Mouse (Mus musculus): ENCODE results near the gene Crtc2. TPM values are rescaled to one million over a fixed set of nuclear protein-coding genes. Genes with fewer than 3 reads are reported as not detected.

Gene Crtc2
- 22.4 and 25.3 TPM in 2 replicates for polyA plus RNA-seq (2016; fragmentation: Nextera tagmentation; extraction: Ambion mirVana)

DNA sequence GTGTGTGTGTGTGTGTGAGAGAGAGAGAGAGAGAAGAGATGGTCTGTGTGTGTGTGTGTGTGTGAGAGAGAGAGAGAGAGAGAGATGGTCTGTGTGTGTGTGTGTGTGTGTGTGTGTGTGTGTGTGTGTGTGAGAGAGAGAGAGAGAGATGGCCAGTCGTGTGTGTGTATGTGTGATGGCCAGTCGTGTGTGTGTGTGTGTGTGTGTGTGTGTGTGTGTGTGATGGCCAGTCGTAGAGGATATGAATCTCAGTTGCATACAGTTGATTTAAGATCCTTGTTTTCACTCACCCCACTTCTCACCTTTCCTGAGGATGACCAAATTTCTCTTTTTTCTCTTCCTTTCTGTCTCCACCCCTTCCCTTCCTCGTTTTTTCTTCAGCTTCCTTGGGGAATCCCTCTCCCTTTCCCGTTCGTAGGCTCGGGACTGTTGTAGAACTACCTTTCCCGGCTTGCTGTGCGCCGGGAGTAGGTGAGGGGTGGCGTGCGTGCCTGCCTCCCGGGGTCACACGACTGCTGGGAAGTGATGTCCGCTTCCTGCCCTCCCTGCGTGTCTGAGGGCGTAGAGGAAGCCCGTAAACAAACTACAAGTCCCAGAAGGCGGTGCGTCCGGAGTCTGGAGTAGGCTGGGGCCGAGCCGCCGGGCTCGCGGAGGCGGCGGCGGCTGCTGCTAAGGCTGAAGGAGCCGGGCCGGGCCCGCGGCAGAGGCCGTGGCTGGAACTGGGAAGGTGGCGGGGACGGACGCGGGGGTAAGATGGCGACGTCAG, at the start of gene Crtc2:
TSS of gene Crtc2 (plus strand) at position 511 of the 766 bp plus-strand sequence.
- peak; percentile 97 for ATAC-seq (ENCODE audit: low FRiP score, low read depth)
- Histone ChIP-seq H3K27ac (peak within 1 kb of the TSS; percentile 53; the same call in 1 of the 2 replicates), H3K4me1 (peaks cover 19% of the 10 kb centered on the region), H3K36me3 (peaks cover 26% of the 10 kb centered on the region), H3K27me3 (replicated peaks) (no peaks in the 10 kb centered on the region), H3K9ac (peak within 1 kb of the TSS; percentile 88), H3K4me3 (peak within 1 kb of the TSS; percentile 88), H3K4me2 (replicated peaks) (peak within 1 kb of the TSS; percentile 83), H3K9me3 (no peaks in the 10 kb centered on the region)
- 2% methylated on average over 40 of the region's 40 CpGs for WGBS

DNA sequence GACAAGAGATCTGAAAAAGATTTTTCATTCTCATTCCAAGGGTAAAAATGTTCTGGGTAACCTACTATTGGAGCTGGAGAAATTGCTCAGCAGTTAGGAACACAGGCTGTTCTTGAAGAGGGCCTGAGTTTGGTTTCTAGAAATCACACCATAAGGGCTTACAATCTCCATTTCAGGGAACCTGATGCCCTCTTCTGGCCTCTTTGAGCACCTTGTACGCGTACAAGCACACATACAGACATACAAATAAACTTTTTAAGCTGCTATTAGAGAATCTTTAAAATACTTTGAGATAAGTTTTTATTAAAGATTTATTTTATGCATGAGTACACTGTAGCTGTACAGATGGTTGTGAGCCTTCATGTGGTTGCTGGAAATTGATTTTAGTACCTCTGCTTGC, 49.4 kb upstream of the Crtc2 start:
- no peak overlapping the region for H3K4me2 ChIP-seq (replicated peaks)
- H3K36me3 ChIP-seq: peaks cover 20% of the 10 kb centered on the region
- no peak for ATAC-seq (ENCODE audit: low FRiP score, low read depth)
- no peaks in the 10 kb centered on the region for H3K4me1 ChIP-seq
- H3K27me3 ChIP-seq (replicated peaks): no peaks in the 10 kb centered on the region
- no peak overlapping the region for H3K9ac ChIP-seq
- no peaks in the 10 kb centered on the region for H3K9me3 ChIP-seq
- H3K4me3 ChIP-seq: no peak overlapping the region
- no peak overlapping the region for H3K27ac ChIP-seq
- WGBS: 93% methylated on average over 2 of the region's 2 CpGs

DNA sequence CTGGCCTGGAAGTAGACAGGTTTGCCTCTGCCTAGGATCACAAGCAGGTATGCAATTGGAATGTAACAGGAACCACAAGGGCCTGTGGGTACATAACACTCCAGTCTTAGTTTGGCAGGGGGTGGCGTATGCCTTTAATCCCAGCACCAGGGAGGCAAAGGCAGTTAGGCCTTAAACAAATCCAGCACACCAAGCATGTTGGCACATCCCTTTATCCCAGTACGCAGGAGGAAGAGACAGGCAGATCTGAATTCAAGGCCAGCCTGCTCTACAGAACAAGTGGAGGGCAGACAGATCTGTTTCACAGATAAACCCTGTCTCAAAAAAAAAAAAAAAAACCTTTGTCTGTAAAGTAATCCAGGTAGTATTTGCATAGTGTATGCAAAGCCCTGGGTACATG, 45.3 kb upstream of the Crtc2 start:
- H3K4me2 ChIP-seq (replicated peaks): no peak overlapping the region
- peaks cover 18% of the 10 kb centered on the region for H3K4me1 ChIP-seq
- 86% methylated on average over 2 of the region's 2 CpGs for WGBS
- no peaks in the 10 kb centered on the region for H3K9me3 ChIP-seq
- H3K27ac ChIP-seq: no peak overlapping the region
- ATAC-seq (ENCODE audit: low FRiP score, low read depth): no peak
- no peak overlapping the region for H3K9ac ChIP-seq
- H3K27me3 ChIP-seq (replicated peaks): no peaks in the 10 kb centered on the region
- peaks cover 46% of the 10 kb centered on the region for H3K36me3 ChIP-seq
- H3K4me3 ChIP-seq: no peak overlapping the region

DNA sequence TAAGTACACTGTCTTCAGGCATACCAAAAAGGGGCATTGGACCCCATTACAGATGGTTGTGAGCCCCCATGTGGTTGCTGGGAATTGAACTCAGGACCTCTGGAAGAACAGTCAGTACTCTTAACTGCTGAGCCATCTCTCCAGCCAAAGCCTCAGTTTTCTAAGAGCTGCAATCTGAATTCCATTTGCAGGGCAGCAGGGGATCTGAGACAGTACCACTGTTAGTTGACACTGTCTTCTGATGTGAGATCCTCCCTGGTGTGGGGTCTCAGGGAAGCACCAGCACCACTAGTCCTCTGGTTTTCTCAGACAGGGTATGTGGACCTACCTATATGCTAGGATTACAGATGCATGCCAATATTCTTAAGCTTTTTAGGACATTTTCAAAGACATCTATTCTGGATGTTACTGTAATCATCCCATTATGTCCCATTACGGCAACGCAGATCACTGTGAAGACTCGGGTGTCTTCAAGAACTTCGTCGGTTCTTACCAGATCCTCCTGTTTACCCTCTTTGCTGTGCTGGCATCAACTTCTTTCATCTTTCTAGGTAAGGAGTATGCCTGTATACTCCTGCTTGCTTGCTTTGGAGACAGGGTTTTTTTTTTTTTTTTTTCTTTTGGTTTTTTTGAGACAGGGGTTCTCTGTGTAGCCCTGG, 43.9 kb upstream of the Crtc2 start:
- H3K36me3 ChIP-seq: peaks cover 46% of the 10 kb centered on the region
- no peak for ATAC-seq (ENCODE audit: low FRiP score, low read depth)

DNA sequence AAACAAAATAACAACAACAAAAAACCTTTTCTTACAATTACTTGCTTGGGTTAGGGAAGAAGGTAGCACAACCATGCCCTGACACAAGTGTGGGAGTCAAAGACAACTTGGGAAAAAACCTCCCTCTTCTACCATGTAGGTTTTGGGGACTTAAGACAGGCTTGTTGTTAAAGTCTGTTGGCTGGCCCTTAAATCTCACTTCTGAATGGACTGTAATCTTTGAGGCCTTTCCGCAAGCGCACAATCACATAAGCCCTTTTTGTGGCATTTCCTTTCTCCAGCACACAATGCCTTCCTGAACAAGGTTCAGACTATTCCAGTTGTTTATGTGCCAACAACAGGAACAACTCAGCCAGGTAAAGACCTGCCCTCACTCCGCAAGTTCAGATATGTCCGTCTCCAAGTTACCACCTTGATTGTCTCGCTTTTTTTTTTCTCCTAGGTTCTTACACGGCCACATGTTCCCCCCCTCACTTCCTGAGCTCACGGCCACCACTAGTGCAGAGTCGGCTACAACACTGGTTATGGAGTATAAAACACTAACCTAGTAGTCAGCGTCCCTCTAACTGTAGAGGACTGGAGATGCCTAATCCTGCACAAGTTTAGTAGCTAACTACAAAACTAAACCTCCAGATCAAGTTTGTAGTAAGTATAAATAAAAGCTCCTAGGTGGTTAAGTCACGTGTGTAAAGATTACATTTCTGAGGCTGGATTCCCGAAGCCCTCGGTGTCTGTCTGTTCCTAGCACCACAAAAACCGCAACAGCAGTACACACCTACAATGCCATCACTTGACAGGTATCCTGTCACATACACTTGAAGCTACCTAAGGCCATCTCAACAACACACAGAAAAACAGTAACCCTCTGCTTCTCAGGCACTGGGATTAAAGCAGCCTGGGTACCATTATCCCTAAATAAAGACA, 42.2 kb upstream of the Crtc2 start:
- Histone ChIP-seq H3K4me2 (replicated peaks) (peak overlapping the region; percentile 90), H3K4me3 (peak overlapping the region; percentile 82; the same call in 1 of the 2 replicates), H3K9ac (peak overlapping the region; percentile 13; the same call in 1 of the 2 replicates), H3K36me3 (peaks cover 46% of the 10 kb centered on the region), H3K27ac (no peak overlapping the region), H3K27me3 (replicated peaks) (no peaks in the 10 kb centered on the region), H3K9me3 (no peaks in the 10 kb centered on the region), H3K4me1 (peaks cover 20% of the 10 kb centered on the region)
- WGBS: 85% methylated on average over 13 of the region's 13 CpGs
- ATAC-seq (ENCODE audit: low FRiP score, low read depth): no peak

More for the DNA sequence above, 43.9 kb upstream of the Crtc2 start:
- Histone ChIP-seq H3K9me3 (no peaks in the 10 kb centered on the region), H3K27me3 (replicated peaks) (no peaks in the 10 kb centered on the region), H3K4me1 (peaks cover 20% of the 10 kb centered on the region), H3K4me2 (replicated peaks) (no peak overlapping the region), H3K27ac (no peak overlapping the region), H3K9ac (no peak overlapping the region), H3K4me3 (no peak overlapping the region)
- 95% methylated on average over 5 of the region's 5 CpGs for whole genome bisulfite sequencing

- peaks cover 43% of the 10 kb centered on the region for H3K36me3 ChIP-seq
- WGBS: 20% methylated on average over 5 of the region's 5 CpGs
- peak overlapping the region; percentile 82 for H3K4me3 ChIP-seq
- H3K4me1 ChIP-seq: peaks cover 20% of the 10 kb centered on the region
- no peak for ATAC-seq (ENCODE audit: low FRiP score, low read depth)
- peak overlapping the region; percentile 88 for H3K9ac ChIP-seq
- no peaks in the 10 kb centered on the region for H3K9me3 ChIP-seq
- no peak overlapping the region for H3K27ac ChIP-seq
- peak overlapping the region; percentile 90 for H3K4me2 ChIP-seq (replicated peaks)
- no peaks in the 10 kb centered on the region for H3K27me3 ChIP-seq (replicated peaks)
Observed at GRCm38 (mm10) chr3:90212723-90213122, 41.2 kb upstream of the Crtc2 start.

GRCm38 (mm10) chr3:90213377-90213866, 40.5 kb upstream of the Crtc2 start, which contains the start of the genes Rps27 and Rab13:
Gene Rps27, minus strand, starts transcription at chr3:90213651.
Gene Rab13, plus strand, starts transcription at chr3:90213695.
- H3K9me3 ChIP-seq: no peaks in the 10 kb centered on the region

DNA sequence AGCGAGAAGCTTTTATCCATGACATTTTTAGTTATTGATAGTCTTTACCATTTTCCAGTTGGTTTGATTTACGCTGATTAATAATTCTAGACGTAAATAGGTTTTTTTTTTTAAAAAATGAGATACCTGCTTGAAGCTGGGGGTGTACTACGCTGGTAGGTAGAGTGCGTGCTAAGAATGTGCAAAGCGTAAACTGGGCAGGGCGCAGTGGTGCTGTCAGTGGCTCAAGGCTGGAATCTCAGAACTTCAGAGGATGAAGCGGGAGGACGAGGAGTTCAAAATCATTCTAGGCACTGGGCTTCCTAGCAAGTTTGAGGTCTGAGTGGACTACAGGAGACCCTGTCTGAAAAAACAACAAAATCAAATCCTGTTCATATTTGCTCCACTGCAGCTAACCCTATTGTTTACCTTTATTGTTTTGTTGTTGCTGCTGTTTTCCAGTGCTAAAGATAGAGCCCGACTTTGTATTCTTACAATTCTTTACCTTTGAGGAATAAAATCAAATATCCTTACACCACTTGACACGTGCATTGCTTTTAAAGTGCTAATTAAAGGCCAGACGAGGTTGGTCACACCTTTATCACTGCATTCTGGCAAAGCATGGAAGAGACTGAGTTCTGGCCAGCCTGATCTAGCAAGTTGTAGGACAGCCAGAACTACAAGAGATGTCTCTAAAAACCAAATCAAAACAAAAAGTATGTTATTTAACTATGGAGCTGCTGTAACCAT, 39.8 kb upstream of the Crtc2 start:
- Histone ChIP-seq H3K4me1 (peaks cover 20% of the 10 kb centered on the region), H3K36me3 (peaks cover 29% of the 10 kb centered on the region), H3K4me3 (peak overlapping the region; percentile 82), H3K27me3 (replicated peaks) (no peaks in the 10 kb centered on the region), H3K9ac (peak overlapping the region; percentile 88), H3K27ac (no peak overlapping the region), H3K9me3 (no peaks in the 10 kb centered on the region), H3K4me2 (replicated peaks) (peak overlapping the region; percentile 90)
- 14% methylated on average over 12 of the region's 12 CpGs for WGBS
- peak; percentile 60; the same call in 1 of the 2 replicates for ATAC-seq (ENCODE audit: low FRiP score, low read depth)

More at GRCm38 (mm10) chr3:90213377-90213866, 40.5 kb upstream of the Crtc2 start, which contains the start of the genes Rps27 and Rab13:
- peak within 1 kb of the TSS; percentile 81; the same call in 1 of the 2 replicates for H3K27ac ChIP-seq
- ATAC-seq (ENCODE audit: low FRiP score, low read depth): peak; percentile 92
- H3K4me2 ChIP-seq (replicated peaks): peak within 1 kb of the TSS; percentile 90
- H3K36me3 ChIP-seq: peaks cover 36% of the 10 kb centered on the region
- H3K9ac ChIP-seq: peak within 1 kb of the TSS; percentile 88
- H3K4me1 ChIP-seq: peaks cover 20% of the 10 kb centered on the region
- peak within 1 kb of the TSS; percentile 82 for H3K4me3 ChIP-seq
- H3K27me3 ChIP-seq (replicated peaks): no peaks in the 10 kb centered on the region
- WGBS: under 1% methylated on average over 42 of the region's 42 CpGs

DNA sequence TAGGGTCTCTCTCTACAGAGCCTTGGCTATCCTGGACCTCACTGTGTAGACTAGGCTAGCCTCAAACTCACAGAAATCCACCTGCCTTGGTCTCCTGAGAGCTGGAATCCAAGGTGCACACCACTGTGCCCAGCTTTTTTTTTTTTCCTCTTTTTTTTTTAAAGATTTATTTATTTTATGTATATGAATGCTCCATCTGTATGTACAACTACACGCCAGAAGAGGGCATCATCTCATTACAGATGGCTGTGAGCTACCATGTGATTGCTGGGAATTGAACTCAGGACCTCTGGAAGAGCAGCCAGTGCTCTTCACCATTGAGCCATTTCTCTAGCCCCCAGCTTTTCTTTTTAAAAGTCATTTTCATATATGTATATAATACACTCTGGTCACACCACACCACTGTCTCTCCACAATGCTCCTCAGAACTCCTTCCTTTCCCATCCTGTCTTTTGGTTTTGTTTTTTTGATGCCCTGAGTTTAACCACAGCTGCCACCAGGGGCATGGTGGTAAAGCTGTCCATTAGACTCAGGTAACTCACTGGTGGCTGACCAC, 38.1 kb upstream of the Crtc2 start:
- ATAC-seq (ENCODE audit: low FRiP score, low read depth): no peak
- no peaks in the 10 kb centered on the region for H3K27me3 ChIP-seq (replicated peaks)
- 32% methylated on average over 1 of the region's 1 CpGs for WGBS
- peaks cover 26% of the 10 kb centered on the region for H3K4me1 ChIP-seq
- no peak overlapping the region for H3K9ac ChIP-seq
- H3K4me2 ChIP-seq (replicated peaks): no peak overlapping the region
- no peak overlapping the region for H3K27ac ChIP-seq
- no peak overlapping the region for H3K4me3 ChIP-seq
- H3K9me3 ChIP-seq: no peaks in the 10 kb centered on the region
- H3K36me3 ChIP-seq: peaks cover 17% of the 10 kb centered on the region

GRCm38 (mm10) chr3:90220088-90220487, 33.9 kb upstream of the Crtc2 start:
- ATAC-seq (ENCODE audit: low FRiP score, low read depth): peak; percentile 34; the same call in 1 of the 2 replicates
- peak overlapping the region; percentile 36 for H3K4me3 ChIP-seq
- 17% methylated on average over 6 of the region's 6 CpGs for WGBS
- peaks cover 8% of the 10 kb centered on the region for H3K36me3 ChIP-seq
- H3K27me3 ChIP-seq (replicated peaks): no peaks in the 10 kb centered on the region
- peak overlapping the region; percentile 80 for H3K4me2 ChIP-seq (replicated peaks)
- peaks cover 11% of the 10 kb centered on the region for H3K4me1 ChIP-seq
- no peaks in the 10 kb centered on the region for H3K9me3 ChIP-seq
- no peak overlapping the region for H3K9ac ChIP-seq
- H3K27ac ChIP-seq: no peak overlapping the region

DNA sequence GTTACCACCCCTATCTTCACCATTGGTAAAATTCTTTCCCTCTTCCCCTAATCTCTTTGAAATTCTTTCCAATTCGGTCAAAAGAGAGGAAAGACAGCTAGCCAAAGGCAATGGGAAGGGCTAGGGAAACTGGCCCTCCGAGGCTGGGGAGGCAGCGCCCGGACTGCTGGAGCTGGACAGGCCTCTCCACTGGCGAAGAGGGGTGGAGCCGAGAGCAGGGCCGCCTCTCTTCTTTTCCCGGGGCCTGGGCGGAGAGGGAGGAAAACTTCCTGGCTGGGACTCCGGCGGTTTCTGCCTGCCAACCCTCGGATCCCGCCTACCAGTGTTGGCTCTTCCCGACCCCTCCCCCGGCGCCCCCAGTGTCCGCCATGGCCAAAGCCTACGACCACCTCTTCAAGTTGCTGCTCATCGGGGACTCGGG, 33.4 kb upstream of the Crtc2 start:
- Histone ChIP-seq H3K9ac (peak overlapping the region; percentile 61), H3K4me2 (replicated peaks) (peak overlapping the region; percentile 80), H3K27ac (no peak overlapping the region), H3K36me3 (peaks cover 11% of the 10 kb centered on the region), H3K9me3 (no peaks in the 10 kb centered on the region), H3K4me3 (peak overlapping the region; percentile 36), H3K27me3 (replicated peaks) (no peaks in the 10 kb centered on the region), H3K4me1 (peaks cover 11% of the 10 kb centered on the region)
- 1% methylated on average over 20 of the region's 20 CpGs for WGBS
- ATAC-seq (ENCODE audit: low FRiP score, low read depth): peak; percentile 72
